Mouse (Mus musculus) adrenal gland, adult 8-10 months (tissue): ENCODE measurements around the gene Ostn. TPM values are rescaled to one million over a fixed set of nuclear protein-coding genes. Genes with fewer than 3 reads are reported as not detected.
"Not testable (repeated sequence)": the region's sequence is repeated elsewhere in the genome, so short reads cannot be mapped to it uniquely, and the experiment has no call there.

Experiments used
- DNase-seq: peaks from one replicate; pipeline ENCODE4 v3.0.0; 2022
- total RNA-seq, 4 experiments: library from RNA; stranded (reverse); gene quantifications; 2 replicates each; pipeline ENCODE4 v1.2.4; 2022

Gene Ostn
- total RNA-seq: not detected

GRCm38 (mm10) chr16:27307189-27307588, at the start of gene Ostn:
Gene Ostn (plus strand): TSS chr16:27307489.
- DNase-seq: not testable (repeated sequence)

GRCm38 (mm10) chr16:27268748-27269147, 38.5 kb upstream of the Ostn start:
- DNase-seq: no peak

- DNase-seq: no peak
Measured at GRCm38 (mm10) chr16:27287410-27287809, 19.9 kb upstream of the Ostn start.

- no peak for DNase-seq
Measured at GRCm38 (mm10) chr16:27296508-27296907, 10.8 kb upstream of the Ostn start.

GRCm38 (mm10) chr16:27296929-27297328, 10.4 kb upstream of the Ostn start:
- no peak for DNase-seq

GRCm38 (mm10) chr16:27319099-27319498, 11.8 kb downstream of the Ostn start:
- DNase-seq: no peak

- no peak for DNase-seq
Measured at GRCm38 (mm10) chr16:27322047-27322446, 14.8 kb downstream of the Ostn start.

GRCm38 (mm10) chr16:27326463-27326862, 19.2 kb downstream of the Ostn start:
- DNase-seq: no peak

GRCm38 (mm10) chr16:27347521-27347920, 40.2 kb downstream of the Ostn start:
- no peak for DNase-seq

- no peak for DNase-seq
Measured at GRCm38 (mm10) chr16:27348359-27348758, 41.1 kb downstream of the Ostn start.

- no peak for DNase-seq
Measured at GRCm38 (mm10) chr16:27349235-27349634, 41.9 kb downstream of the Ostn start.

- no peak for DNase-seq
Measured at GRCm38 (mm10) chr16:27349878-27350532, 42.7 kb downstream of the Ostn start.

GRCm38 (mm10) chr16:27354464-27354863, 47.2 kb downstream of the Ostn start:
- no peak for DNase-seq

GRCm38 (mm10) chr16:27360059-27360458, 52.8 kb downstream of the Ostn start:
- DNase-seq: no peak

- no peak for DNase-seq
Measured at GRCm38 (mm10) chr16:27370191-27370590, 62.9 kb downstream of the Ostn start, which contains the start of gene Uts2b. Gene Uts2b (minus strand): TSS chr16:27370239.

GRCm38 (mm10) chr16:27370700-27371099, 63.4 kb downstream of the Ostn start:
- no peak for DNase-seq

GRCm38 (mm10) chr16:27374139-27374538, 66.8 kb downstream of the Ostn start:
- DNase-seq: no peak

- no peak for DNase-seq
Measured at GRCm38 (mm10) chr16:27375318-27375717, 68.0 kb downstream of the Ostn start.

GRCm38 (mm10) chr16:27376556-27376955, 69.3 kb downstream of the Ostn start:
- no peak for DNase-seq

GRCm38 (mm10) chr16:27382217-27382616, 74.9 kb downstream of the Ostn start:
- no peak for DNase-seq

GRCm38 (mm10) chr16:27384893-27385603, 77.8 kb downstream of the Ostn start:
- no peak for DNase-seq

- DNase-seq: no peak
Measured at GRCm38 (mm10) chr16:27385649-27386048, 78.4 kb downstream of the Ostn start.

GRCm38 (mm10) chr16:27386850-27387407, 79.6 kb downstream of the Ostn start:
- no peak for DNase-seq
